Mouse (Mus musculus) urinary bladder, adult 18-20 months (tissue): Measurements from ENCODE around the gene Ctsd.

Experiments used
- DNase-seq, 2 experiments: peaks; one replicate each; pipeline ENCODE4 v3.0.0; 2022; ENCODE audit warnings: low spot score in 2 of 2, mixed read lengths in 2 of 2

Ctsd gene

DNA sequence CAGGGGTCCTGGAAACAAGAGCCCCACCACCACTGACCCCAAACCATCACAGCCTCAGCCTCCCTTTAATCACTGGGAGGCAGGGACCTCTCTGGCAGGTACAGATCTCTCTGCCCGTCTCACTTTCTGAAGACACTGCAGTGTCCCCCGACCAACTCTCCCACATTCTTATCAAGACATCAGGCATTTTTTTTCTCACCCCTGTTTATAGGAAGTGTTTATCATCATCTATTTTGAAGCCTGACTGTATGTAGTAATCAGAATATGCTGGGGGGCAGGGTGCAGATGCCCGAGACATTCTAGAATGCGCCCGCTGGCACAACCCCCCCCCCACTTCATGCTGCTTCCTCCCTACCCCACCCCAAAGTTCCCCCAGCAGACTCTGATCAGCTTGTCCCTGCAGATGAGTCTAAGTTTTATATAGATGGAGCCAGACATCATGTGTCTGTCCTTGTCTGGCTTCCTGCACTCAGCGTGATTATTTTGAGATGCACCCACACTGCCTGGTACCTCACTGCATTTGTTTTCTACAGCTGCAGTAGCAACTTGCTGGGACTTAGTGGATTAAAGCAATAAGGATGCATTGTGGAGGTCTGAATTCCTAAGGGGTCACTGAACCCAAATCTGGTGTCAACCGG is 12.4 kb upstream of the Ctsd start:
- DNase-seq = no peak

DNA sequence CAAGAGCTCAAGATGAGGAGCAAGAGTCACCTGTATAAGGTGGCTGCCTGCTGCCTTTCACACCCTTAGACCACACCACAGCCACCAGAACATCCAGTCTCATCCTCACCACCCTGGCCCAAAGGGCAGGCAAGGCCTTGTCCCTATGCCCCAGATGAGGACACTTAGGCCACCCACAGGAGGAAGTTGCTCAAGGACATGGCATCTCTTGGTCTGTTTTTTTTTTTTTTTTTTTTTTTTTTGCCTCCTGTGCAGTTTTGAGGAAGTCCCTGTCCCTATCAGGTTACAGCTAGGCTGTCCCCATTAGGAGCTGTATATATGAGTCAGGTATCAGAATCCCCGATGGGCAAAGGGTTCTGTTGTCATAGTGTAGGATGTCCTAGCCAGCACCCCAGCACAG is 11.4 kb upstream of the Ctsd start:
- no peak for DNase-seq

DNA sequence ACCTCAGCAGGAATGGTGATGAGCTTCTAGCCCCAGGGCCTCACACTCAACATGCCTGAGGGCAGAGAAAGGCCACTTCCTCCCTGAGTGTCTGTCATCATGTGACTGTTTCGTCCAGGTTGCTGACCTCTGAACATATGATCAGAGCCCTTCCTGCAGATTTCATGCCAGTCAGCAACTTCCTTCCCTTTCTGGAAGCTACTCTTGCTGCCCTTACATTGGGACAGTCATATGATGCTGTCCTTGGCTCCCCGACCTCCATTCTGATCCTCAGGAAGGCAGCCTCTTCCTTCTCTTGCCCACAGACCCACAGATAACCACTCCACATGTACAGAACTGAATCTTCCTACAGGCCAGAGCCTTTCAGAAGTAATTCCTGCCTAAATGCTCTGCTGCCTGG is 10.2 kb upstream of the Ctsd start:
- DNase-seq = no peak

DNA sequence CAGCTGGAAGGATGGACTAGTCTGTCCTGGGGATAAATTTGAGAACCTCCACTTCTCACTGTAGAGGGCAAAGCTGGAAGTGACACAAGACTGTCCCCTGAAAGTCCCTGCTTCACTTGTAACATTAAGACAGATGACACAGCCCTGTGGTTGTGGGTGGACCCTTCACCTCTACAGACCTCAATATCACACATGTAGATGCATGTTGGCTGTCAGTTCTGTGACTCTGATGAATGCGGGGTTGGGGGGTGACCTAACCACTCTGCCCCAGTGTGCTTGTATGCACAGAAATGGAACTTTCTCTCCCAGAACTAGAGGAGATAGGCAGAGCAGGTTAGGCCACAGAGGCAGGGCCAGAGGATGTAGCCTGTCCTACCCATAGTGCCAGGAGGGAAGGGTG is 8.8 kb upstream of the Ctsd start:
- no peak for DNase-seq

DNA sequence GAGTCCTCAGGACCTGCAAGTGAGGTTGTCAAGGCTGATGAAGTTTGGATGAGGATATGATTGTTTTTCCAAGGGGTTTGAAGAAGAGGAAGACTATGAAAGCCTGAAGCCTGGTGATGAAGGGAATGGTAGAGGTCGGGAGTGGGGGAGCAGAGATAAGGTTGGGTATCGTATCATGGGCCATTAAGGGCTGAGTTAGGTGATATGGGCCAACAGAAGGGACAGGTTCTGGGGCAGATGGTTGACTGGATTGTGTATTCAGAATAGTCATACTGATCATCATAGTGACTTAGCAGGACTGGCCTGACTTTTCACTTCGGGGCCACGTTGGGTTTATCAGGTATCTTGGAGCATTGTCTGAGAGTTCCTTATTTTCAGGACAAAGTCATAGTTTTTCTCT is 7.6 kb upstream of the Ctsd start:
- DNase-seq = no peak

DNA sequence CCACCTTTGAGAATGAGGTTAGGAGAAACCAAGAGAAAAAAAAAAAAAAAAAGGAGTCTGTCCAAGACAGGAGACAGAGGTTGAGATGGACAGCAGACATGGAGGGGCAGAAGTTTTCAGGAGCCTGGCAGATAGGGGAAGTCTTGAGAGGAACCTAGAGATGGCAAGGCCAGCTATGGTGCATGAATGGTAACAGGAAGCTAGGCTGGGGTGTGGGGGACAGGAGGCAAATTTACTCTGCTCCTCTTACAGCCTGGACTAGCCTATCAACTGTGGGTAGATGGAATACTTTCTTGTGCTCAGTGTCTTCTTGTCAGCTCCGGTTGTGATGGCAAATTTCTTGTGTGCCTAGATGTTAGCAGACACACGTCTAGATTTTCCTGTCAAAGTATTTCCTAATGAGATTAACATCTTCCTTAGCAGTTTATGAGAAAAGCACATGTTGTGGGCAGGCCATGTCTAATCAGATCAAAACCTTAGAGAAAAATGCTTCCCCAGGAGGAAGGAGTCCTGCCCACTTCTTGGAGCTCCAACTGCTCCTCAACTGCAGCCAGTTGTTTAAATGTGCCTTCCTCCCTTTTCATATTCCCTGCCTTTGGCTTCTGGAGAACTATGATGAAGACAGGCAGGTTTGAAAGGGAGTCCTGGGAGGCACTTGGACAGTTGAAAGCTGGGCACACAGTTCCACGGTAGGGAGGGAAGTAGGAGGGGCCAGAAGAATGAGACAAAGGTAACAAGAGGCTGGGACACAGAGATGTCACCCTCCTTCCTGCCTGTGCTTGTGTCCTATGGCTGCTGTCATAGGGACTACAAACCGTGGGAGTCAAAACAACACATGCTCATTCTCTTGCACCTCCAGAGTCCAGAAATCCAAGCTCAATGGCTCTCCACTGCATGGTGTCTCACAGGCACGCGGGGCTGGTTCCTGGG is 6.7 kb upstream of the Ctsd start:
- DNase-seq = no peak

DNA sequence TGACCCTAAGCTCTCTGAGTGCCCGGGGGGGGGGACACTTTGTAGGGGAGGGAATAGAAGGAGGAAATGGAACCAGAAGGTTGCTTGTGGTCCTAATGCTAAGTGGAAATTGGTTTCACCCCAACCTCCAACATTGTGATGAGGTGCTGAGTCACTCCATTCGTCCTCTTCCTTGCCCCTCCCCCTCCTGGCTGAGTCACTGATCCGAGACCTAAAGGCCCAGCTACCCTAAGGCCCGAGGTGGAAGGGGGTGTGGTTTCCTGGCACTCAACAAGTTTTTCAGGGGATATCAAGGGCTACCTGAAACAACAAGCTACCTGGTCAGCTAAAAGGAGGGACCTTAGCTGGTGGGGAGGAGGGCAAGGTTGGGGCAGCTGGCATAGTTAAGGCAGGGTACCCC is 5.4 kb upstream of the Ctsd start:
- peak; percentile 61 to 74 for DNase-seq

DNA sequence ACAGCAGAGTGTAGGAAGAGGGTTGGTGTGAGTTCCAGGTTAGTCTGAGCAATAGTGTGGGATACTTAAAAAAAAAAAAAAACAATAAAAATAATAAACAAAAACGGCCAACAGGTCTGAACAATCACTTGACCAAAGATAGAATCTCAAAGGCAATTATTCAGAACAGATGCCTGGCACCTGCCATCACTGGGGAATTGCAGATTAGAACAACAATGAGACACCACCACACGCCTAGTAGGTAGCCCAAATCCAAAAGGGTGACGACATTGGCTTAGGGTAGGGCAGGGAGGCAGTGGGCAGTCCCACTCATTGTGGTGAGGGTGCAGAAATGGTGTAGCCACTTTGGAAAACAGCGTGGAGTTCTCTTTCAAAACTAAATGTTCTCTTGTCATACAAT is 3.8 kb upstream of the Ctsd start:
- no peak for DNase-seq

DNA sequence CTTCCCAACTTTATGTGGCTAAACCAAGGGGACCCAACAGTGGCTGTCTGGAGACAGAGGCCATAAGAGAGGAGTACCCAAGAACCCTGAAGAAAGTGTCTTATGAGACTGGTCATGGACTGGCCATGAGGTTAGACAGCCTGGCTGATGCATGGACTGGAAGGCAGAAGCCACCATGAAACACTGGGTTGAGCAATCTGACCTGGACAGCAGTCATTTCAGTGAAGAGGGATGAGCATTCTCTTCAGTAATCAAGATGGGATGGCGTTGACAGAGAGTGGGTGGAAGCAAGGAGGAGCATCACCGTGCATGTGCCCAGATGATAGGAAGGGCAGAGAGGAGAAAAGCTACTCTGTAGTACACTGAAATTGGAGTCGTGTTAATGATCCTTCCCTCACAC is 3.3 kb upstream of the Ctsd start:
- no peak for DNase-seq

DNA sequence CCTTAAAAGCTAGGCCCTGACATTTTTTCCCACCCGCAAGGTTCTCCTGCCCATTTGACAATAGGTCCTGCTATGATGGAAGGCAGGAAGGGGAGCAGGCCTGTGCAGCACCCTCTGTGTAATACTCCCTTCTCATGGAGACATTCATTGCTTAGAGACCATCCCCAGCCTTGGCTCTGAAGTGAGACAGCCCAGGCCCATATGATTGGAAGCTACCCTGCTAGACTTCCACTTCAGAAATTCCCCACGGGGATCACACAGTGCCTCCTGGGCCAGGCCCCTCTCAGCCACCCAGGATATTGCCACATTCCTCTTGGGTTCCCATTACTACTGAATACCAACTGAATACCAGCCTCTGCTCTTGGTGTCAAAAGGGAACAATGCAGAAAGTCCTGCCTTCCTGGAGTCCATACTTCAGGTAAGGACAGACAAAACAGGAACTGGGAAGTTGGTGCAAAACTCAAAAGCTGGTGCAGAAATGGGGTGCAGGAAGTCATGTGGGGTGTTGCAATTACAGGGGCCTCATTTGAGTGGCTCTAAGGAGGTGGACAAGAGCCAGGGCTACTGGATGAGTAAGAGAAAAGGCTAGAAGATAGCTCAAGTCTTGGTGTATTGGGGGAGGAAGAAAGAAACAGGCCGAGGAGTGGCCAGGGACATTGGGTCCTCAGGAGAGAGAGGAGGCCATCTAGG is 2.3 kb upstream of the Ctsd start:
- DNase-seq = no peak

DNA sequence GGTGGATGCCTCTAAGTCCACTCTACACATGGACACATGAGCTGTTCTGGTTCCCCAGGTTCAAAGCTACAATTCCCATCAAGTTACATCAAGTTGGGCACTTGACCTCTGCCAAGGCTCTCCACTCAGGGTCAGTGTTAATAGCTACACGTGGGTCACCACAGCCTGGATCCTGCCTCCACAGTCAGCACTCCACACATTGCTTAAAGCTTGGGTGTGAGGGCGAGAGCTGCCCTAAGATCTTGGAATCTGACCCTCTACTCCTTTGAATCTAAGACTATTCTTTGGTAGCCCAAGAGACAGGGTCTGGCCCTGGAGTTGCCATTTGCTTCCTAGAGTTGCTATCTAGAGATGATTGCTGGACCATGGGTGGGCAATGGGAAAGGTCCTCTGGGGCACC is 902 bp upstream of the Ctsd start:
- DNase-seq = no peak

DNA sequence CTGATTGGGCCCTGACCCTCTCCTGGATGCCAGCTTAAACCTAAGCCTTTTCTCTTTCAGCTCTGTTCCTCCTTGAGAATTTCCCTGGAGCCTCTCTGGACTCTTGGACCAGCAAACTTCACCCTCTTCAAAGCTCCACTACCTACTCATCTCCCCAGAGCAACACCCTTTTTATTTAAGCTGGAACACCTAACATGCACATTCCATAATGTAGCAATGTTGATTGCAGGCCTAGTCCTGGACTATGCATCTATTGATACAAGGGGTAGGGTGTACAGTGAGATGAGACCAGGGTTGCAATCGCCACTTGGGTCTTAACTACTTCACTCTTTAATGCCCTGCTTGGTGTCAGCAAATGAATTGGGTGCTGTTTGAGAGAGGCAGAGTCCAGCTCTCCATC is 360 bp upstream of the Ctsd start:
- DNase-seq = no peak

DNA sequence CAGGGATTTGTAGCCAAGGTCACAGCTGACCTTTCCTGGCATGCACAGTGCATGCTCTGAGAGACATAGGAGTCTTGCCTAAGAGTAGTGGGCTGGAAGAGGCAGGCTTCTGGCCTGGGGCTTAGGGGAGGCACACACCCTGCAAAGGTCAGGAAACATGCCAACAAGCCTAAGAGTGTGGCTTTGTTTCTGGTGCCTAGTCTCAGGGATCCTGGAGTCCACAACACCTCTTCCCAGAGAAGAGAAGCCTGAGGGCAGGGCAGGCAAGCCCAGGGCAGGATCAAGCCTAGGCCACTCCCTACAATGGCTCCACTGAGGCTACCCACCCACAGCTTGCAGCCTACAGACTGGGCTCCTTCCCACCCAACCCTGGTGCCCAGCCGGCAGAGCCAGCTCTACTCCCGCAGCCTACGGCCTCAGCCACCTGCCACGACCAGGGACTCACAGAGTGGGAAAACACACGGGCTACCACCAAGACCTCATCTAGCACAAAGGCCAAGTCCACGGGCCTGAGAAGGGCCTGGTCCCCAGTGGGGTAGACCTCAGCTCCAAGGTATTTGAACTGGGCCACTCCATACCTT is 1.1 kb downstream of the Ctsd start:
- DNase-seq = no peak

DNA sequence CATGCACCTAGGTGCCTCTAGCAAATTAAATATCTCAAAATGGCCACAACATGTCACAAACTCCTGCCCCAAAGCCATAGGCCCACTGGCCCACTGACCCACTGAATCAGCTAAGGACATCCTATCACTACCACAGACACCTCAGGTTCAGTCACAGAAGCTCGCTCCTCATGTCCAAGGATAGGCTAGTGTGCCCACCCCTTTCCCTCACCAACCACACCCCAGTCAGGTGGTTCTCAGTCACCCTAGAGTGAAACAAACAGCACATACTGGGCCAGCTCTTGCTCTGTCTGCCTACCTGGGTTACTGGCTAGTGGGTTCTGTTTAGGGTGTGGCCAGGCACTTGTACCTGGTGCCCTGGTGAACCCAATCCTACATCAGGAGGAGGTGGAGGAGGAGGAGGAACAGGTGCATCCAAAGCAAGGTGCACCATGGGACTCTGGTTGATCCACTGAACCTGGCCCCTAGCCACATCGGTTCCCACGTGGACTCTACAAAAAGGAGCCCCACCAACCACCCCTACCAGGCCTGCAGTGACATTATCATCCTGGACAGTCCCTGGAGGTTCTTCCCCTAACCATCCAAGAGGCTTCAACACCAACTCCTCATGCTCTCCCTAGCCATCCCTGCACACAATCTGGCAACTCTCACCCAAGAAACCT is 2.0 kb downstream of the Ctsd start:
- no peak for DNase-seq

DNA sequence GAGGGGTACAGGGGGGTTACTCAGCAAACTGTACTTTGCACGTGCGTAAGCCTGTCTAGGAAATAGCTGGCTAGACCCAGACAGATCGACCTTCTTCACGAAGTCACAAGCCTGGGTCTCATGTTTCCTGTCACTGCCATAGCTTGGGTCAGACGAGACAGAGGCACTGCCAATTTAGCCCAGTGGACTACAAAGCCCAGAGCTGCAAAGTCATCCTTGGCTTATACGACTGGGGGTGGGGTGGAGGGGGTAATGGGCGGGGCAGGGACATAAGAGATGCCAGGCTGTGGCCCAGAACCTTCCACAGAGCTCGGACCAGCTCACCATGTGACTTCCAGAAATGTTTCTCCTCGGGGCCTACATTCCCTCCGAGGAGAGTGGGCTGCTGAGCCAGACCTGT is 3.5 kb downstream of the Ctsd start:
- no peak for DNase-seq

DNA sequence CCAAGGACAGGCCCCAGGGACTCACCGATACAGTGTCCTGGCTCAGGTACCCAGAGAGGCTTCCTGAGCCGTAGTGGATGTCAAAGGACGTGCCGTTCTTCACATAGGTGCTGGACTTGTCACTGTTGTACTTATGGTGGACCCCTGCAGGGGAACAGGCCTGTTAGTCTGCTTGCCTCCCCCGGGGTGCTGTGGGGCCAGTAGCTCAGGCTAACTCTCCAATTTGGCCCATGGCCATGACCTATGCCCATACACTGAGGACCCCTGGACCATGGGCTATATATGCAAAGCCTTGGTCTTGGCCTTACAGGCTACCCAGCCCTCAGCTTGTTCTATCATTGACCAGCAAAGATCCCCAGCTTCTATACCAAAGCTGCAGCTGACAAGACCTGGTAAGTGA is 5.3 kb downstream of the Ctsd start, which contains the start of gene Gm49369:
Gene Gm49369 (minus strand): TSS at position 101 of the 400 bp plus-strand sequence.
- no peak for DNase-seq

DNA sequence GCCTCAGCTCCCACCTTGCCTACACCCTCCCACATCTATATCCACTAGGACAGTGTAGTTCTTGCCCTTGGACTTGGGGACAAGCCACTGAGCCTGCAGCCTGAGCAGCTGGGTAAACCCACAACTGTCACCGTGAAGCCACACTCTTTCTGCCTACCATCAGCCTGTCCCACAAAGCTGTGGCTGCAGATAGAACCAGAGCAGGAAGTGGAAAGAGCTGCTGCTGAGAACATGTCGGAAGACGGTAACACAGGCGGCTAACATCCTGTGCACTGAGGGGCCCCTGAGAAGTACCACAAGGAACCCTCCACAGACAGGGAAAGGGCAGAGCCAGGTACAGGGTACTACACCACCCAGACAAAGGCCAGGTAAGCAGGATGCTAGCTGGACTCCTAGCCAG is 6.7 kb downstream of the Ctsd start:
- no peak for DNase-seq

DNA sequence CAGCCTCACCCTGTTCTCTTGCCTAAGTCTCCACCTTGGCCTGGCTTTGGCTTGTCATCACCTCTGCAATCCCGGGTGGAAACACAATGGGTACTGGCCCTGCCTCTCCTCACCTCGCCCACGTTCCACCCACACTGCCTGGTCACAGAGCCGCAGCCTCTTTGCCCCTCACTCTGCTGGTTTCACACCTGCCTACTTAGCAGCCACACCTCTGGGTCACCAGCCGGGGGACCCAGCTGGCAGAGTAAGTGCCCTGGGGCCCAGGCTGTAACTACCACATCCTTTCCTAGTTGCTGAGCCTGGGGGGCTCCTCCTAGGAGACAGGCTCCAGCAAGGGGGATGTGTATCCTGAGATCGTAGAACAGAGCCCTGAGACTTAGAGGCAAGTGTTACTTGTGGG is 8.7 kb downstream of the Ctsd start:
- DNase-seq = no peak

DNA sequence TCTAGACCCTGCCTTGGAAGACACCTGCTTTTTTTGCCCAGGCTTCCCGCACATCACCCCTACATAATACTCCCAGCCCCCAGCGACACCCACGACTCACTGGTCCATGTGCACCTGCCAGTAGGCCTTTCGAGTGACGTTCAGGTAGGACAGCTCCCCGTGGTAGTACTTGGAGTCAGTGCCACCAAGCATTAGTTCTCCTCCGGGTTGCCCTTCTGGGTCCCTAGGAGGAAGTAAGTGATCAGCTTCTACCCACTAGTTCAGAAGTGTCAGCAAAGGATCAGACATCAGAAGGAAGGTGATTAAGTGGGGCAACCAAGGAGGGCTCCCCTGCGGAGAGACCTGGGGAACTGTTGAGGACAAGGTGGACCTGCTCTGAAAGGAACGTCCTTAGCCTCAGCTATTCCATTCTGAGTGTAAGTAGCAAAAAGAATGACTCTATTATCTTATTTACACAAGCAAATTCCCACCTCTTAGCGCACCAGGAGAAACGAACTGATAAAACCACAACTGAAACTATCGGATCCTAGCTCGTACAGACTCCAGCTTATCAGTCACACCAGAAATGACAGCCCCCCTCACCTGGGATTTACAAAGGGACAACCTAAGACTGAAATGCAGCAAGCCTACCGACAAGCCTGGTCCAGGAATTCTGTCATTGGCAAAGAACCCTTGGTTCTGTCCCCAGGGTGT is 10.5 kb downstream of the Ctsd start:
- DNase-seq = no peak

DNA sequence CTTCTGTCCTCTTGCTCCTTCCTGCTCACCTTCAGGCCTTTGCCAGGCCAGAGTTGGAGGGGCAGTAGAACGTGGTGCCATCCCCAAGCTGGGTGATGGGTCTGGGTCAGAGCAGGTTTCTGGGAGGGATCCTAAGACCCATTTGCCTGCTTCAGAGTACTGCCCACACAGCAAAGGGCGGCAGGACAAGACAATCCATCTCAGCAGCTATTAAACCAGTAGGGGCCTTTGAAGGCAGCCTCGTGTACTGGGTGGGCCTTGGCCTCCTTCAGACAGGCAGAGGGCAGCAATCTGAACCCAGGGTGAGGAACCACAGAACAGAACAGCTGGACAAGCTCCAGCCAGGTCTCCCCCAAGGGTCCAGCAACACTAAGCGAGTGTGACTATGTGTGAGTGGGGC is 11.7 kb downstream of the Ctsd start:
- DNase-seq = no peak

DNA sequence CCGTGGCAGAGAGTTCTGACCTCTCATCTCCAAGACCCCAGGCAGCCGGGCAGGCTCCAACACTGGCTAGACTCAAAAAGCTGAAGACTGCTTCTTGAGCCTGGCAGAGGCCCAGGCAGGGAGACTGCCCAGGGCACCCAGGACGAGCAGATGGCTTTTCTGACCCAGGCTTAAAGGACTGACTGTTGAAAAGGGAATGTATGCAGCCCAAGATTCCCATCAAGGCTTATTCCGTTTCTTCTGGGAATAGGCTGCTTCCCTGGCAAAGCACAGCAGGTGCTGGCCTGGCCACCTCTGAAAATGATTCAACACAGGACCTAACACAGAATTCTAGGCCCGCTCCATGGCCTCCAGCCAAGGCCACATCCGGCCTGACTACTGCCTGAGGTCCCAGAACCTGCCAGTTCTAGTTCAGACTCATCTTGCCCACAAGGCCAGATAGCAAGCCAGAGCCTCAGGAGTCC is 12.5 kb downstream of the Ctsd start:
- DNase-seq = peak; percentile 64 to 74
